In the genomic region with DNA sequence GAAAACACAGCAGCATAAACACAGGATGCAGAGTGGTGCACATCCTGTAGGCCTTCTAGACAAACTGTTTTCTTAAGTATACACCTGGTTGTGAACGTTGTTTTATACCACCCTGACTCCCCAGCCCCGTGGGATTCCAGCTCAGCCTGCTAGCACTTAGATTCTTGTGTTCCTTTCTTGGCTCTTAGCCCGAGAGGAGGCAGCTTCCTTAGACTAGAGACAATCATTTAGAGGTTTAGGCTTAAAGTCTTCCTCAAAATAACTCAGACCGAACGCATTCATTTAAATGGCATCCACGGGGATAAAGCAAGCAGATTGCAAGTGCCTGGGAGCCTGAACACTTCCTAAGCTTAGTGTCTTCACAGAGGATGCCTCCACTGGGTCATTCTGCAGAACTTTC, we compare ENCODE assay signal across 9 mouse cellular contexts. TPM values are rescaled to one million over a fixed set of nuclear protein-coding genes. Genes with fewer than 3 reads are reported as not detected.
DNase-seq lines count a peak whose midpoint lies in the region; ATAC-seq lines count a peak whose summit lies in the region.
"Had no signal": no experiment of that assay in that cellular context is flagged by ENCODE, and none has a peak within 500 bp of the region (broad histone marks: within the 10 kb centered on the region; RNA-seq: fewer than 3 reads in every experiment).

No protein-coding gene starts in this region.

- DNase-seq in heart, postnatal 14 days, result no peak
- peak; percentile 44 for DNase-seq in MN1 (ENCODE audit: low spot score)
- DNase-seq in midbrain, embryonic 10.5 days (ENCODE audit: low spot score), result no peak
- no peak for DNase-seq in cerebellum, adult 11-12 months
- DNase-seq in right cerebral cortex, adult 18-20 months, result no peak
- no peak for DNase-seq in layer of hippocampus, adult 8-10 months (ENCODE audit: low spot score in 2 of 2)

- WGBS in heart, embryonic 11.5 days (ENCODE audit: insufficient replicate concordance), result 9% methylated on average over 6 of the region's 6 CpGs
- WGBS in heart, embryonic 16.5 days, result 16% methylated on average over 6 of the region's 6 CpGs
- WGBS in midbrain, embryonic 10.5 days, result 4% methylated on average over 6 of the region's 6 CpGs

- intact Hi-C loops in heart, postnatal 14 days (cut with DNase I), result loop anchor here (5.0 kb wide), 3 partner anchors 80 to 365 kb away; no protein-coding TSS in a partner anchor

- ATAC-seq in heart, embryonic 11.5 days (replicated peaks; ENCODE audit: insufficient number of reproducible peaks, low FRiP score, low TSS enrichment), result no peak
- no peak for ATAC-seq in heart, embryonic 16.5 days (replicated peaks; ENCODE audit: extremely low read depth, insufficient read depth, low FRiP score)

- peak overlapping the region; percentile 84 for H3K4me3 ChIP-seq in heart, embryonic 11.5 days (ENCODE audit: low read depth, low read length)
- H3K4me3 ChIP-seq in heart, embryonic 16.5 days (ENCODE audit: low read length), result peak overlapping the region; percentile 93
- H3K4me3 ChIP-seq in midbrain, embryonic 10.5 days, result peak overlapping the region; percentile 90

- peaks cover 19% of the 10 kb centered on the region for H3K36me3 ChIP-seq in heart, embryonic 11.5 days (ENCODE audit: control insufficient read depth, insufficient read depth, low read length)
- H3K36me3 ChIP-seq in heart, embryonic 16.5 days (ENCODE audit: control insufficient read depth, insufficient read depth), result peaks cover 12% of the 10 kb centered on the region; the same call in 1 of the 2 replicates
- peaks cover 33% of the 10 kb centered on the region for H3K36me3 ChIP-seq in midbrain, embryonic 10.5 days

- peak overlapping the region; percentile 95 for H3K4me2 ChIP-seq in heart, embryonic 11.5 days
- H3K4me2 ChIP-seq in heart, embryonic 16.5 days (ENCODE audit: low read depth, low read length), result peak overlapping the region; percentile 99

- 0 out of 2 replicates have a peak overlapping the region, but pooled peaks have one; percentile 4 for H3K27ac ChIP-seq in heart, embryonic 11.5 days (ENCODE audit: low read depth, low read length)
- peak overlapping the region; percentile 92 for H3K27ac ChIP-seq in heart, embryonic 16.5 days (ENCODE audit: low read length)
- peak overlapping the region; percentile 99 for H3K27ac ChIP-seq in midbrain, embryonic 10.5 days (replicated peaks)

- H3K4me1 ChIP-seq in heart, embryonic 11.5 days (ENCODE audit: control insufficient read depth, insufficient read depth, low read length), result peaks cover 32% of the 10 kb centered on the region
- peaks cover 43% of the 10 kb centered on the region for H3K4me1 ChIP-seq in heart, embryonic 16.5 days (ENCODE audit: control insufficient read depth, insufficient read depth, low read length)
- H3K4me1 ChIP-seq in midbrain, embryonic 10.5 days, result peaks cover 85% of the 10 kb centered on the region

- H3K9ac ChIP-seq in heart, embryonic 11.5 days (ENCODE audit: low read depth, low read length), result peak overlapping the region; percentile 92
- H3K9ac ChIP-seq in heart, embryonic 16.5 days (ENCODE audit: low read length), result peak overlapping the region; percentile 95

- no peaks in the 10 kb centered on the region for H3K9me3 ChIP-seq in heart, embryonic 11.5 days (replicated peaks; ENCODE audit: control insufficient read depth, low read length)
- H3K9me3 ChIP-seq in heart, embryonic 16.5 days (replicated peaks; ENCODE audit: control insufficient read depth, low read length), result no peaks in the 10 kb centered on the region
- H3K9me3 ChIP-seq in midbrain, embryonic 10.5 days (replicated peaks), result no peaks in the 10 kb centered on the region

- no peaks in the 10 kb centered on the region for H3K27me3 ChIP-seq in heart, embryonic 11.5 days (ENCODE audit: control insufficient read depth, insufficient read depth, low read length)
- H3K27me3 ChIP-seq in heart, embryonic 16.5 days (ENCODE audit: control insufficient read depth, insufficient read depth, low read length), result 0 out of 2 replicates have a peak, but pooled peaks cover 2% of the 10 kb centered on the region
- H3K27me3 ChIP-seq in midbrain, embryonic 10.5 days (ENCODE audit: low read depth, poor library complexity, severe bottlenecking), result peaks cover 44% of the 10 kb centered on the region

RNA-seq across cellular contexts. Expression of gene Enc1, which starts 1.8 kb away (rescaled TPM):
- polyA plus RNA-seq in heart, embryonic 11.5 days (2014; fragmentation: Nextera tagmentation; extraction: Ambion mirVana), result 5.4 and 6.3 TPM in 2 replicates
- total RNA-seq in heart, postnatal 14 days (2021), result 10 to 100 TPM; 11.2 to 11.3 TPM
- 4.7 and 4.9 TPM in 2 replicates for polyA plus RNA-seq in heart, embryonic 16.5 days (2015; fragmentation: Nextera tagmentation; extraction: Ambion mirVana)
- polyA plus RNA-seq in midbrain, embryonic 10.5 days (2016; fragmentation: Nextera tagmentation; extraction: Ambion mirVana), result 7.5 and 11.2 TPM in 2 replicates
- 100 to 1,000 TPM; 584 to 717 (median 649) TPM for total RNA-seq in layer of hippocampus, adult 8-10 months (2022)
- total RNA-seq: MEL had no signal

RNA-seq across cellular contexts. Expression of gene Hexb, which starts 44.6 kb away (rescaled TPM):
- polyA plus RNA-seq in heart, embryonic 11.5 days (2014; fragmentation: Nextera tagmentation; extraction: Ambion mirVana), result 31.5 and 32.3 TPM in 2 replicates
- 10 to 100 TPM; 22.9 to 24.4 TPM for total RNA-seq in heart, postnatal 14 days (2021)
- 37.0 and 46.5 TPM in 2 replicates for polyA plus RNA-seq in heart, embryonic 16.5 days (2015; fragmentation: Nextera tagmentation; extraction: Ambion mirVana)
- polyA plus RNA-seq in midbrain, embryonic 10.5 days (2016; fragmentation: Nextera tagmentation; extraction: Ambion mirVana), result 18.5 and 19.8 TPM in 2 replicates
- 100 to 1,000 TPM; 114 to 546 (median 290) TPM for total RNA-seq in layer of hippocampus, adult 8-10 months (2022)

Comparison
In these comparisons a context has a peak if more than half of its experiments do, and no peak if none do; other contexts are left out.
1. H3K27ac ChIP-seq: peak in every context shown above with its lines; median percentile 99 in midbrain, embryonic 10.5 days; 92 in heart, embryonic 16.5 days; 4 in heart, embryonic 11.5 days.